Mouse (Mus musculus) spleen, adult 2 months (tissue): ENCODE data around the gene Fam47e.

ENCODE experiments used
- CTCF ChIP-seq: fragments of 200-500 bp; IDR thresholded peaks from 2 replicates; pipeline ENCODE4 v1.5.1; 2011; ENCODE audit warnings: mild to moderate bottlenecking, inconsistent platforms; ENCODE audit not compliant: insufficient read depth, insufficient read length, insufficient replicate concordance; ENCODE audit errors: extremely low read depth
- POLR2A ChIP-seq: fragments of 200-500 bp; IDR thresholded peaks from 2 replicates; pipeline ENCODE4 v1.6.1; 2011; ENCODE audit warnings: low read depth, low read length, inconsistent platforms

- TF ChIP-seq CTCF (no peak), POLR2A (no peak)
Observed at GRCm38 (mm10) chr5:92506733-92507132, 48.1 kb upstream of the Fam47e start, which contains the start of gene Scarb2.
